Mouse (Mus musculus) limb, embryonic 14.5 days (tissue): ENCODE measurements around the gene Wrap53. TPM values are rescaled to one million over a fixed set of nuclear protein-coding genes. Genes with fewer than 3 reads are reported as not detected.

ENCODE experiments used
- ATAC-seq: fragments of 200-750 bp; cut with Nextera tagmentation; 2 replicates; pipeline ENCODE4 v1.8.0; 2017; ENCODE audit warnings: low read depth, moderate number of reproducible peaks, moderate TSS enrichment; ENCODE audit not compliant: low FRiP score
- DNase-seq: peaks from one replicate; pipeline ENCODE4 v3.0.0-alpha.2; 2015; ENCODE audit warnings: low spot score
- H3K27ac ChIP-seq: fragments of 300-500 bp; sonication (generic); replicated peaks from 2 replicates; pipeline ENCODE4 v1.5.1; 2014; ENCODE audit warnings: low read depth, mild to moderate bottlenecking, low read length, moderate library complexity, mixed read lengths
- H3K27me3 ChIP-seq: fragments of 300-500 bp; sonication (generic); 2 replicates; pipeline ENCODE4 v1.6.1; 2014; ENCODE audit warnings: low read length, mixed read lengths; ENCODE audit not compliant: control insufficient read depth, insufficient read depth
- H3K36me3 ChIP-seq: fragments of 300-500 bp; sonication (generic); 2 replicates; pipeline ENCODE4 v1.6.1; 2014; ENCODE audit warnings: mild to moderate bottlenecking, low read length, moderate library complexity, mixed read lengths; ENCODE audit not compliant: control insufficient read depth, insufficient read depth
- H3K4me1 ChIP-seq: fragments of 300-500 bp; sonication (generic); 2 replicates; pipeline ENCODE4 v1.6.1; 2014; ENCODE audit warnings: antibody characterized with exemption, low read length, mixed read lengths; ENCODE audit not compliant: control insufficient read depth, insufficient read depth
- H3K4me2 ChIP-seq: fragments of 300-500 bp; sonication (generic); replicated peaks from 2 replicates; pipeline ENCODE4 v1.6.1; 2014; ENCODE audit warnings: low read depth, mild to moderate bottlenecking, low read length, moderate library complexity; ENCODE audit not compliant: severe bottlenecking
- H3K4me3 ChIP-seq: fragments of 300-500 bp; sonication (generic); replicated peaks from 2 replicates; pipeline ENCODE4 v1.5.1; 2014; ENCODE audit warnings: low read length
- H3K9ac ChIP-seq: fragments of 300-500 bp; sonication (generic); 2 replicates; pipeline ENCODE4 v1.6.1; 2014; ENCODE audit warnings: mild to moderate bottlenecking, low read depth, low read length, moderate library complexity; ENCODE audit not compliant: severe bottlenecking
- H3K9me3 ChIP-seq: fragments of 300-500 bp; sonication (generic); 2 replicates; pipeline ENCODE4 v1.6.1; 2016; ENCODE audit warnings: low read length; ENCODE audit not compliant: control insufficient read depth
- POLR2A ChIP-seq: fragments of 200-500 bp; IDR thresholded peaks from 2 replicates; pipeline ENCODE4 v1.8.0; 2012; ENCODE audit warnings: inconsistent platforms, mild to moderate bottlenecking, moderate library complexity, borderline replicate concordance; ENCODE audit not compliant: insufficient read depth, insufficient read length; ENCODE audit errors: extremely low read depth
- WGBS: fragments of 180-500 bp; shearing (Covaris S2); extraction: QIAGEN DNeasy Blood & Tissue Kit; methylation state at CpG from one replicate; pipeline ENCODE4 v1.1.7; 2014; 5-methylcytosine and 5-hydroxymethylcytosine counted together
- polyA plus RNA-seq, 2 experiments: library from polyadenylated mRNA; depleted of rRNA in 1 of 2; stranded (reverse) in 1 of 2; unstranded in 1 of 2; fragments of >200 nt; fragmentation: Nextera tagmentation in 1 of 2; extraction: Ambion mirVana in 1 of 2; gene quantifications; 2 replicates each; pipeline versions ENCODE4 v1.2.1 to v1.2.3; 2012 to 2014

The Wrap53 gene
- polyA plus RNA-seq, 2 experiments = 19.0 to 20.6 TPM

DNA sequence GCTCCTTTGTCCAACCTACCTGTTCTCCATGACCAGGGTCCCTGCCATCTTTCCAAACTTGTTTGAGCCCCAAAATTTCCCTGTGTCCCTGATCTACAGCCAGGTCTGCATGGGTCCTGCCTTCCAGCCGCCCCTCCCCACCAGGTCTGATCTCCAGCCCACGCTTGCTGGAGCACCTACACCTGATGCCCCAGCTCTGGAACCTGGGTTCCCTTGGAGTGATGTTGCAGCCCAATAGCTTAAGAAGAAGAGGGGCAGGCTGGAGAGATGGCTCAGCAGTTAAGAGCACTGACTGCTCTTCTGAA is 26.4 kb upstream of the Wrap53 start:
- Histone ChIP-seq H3K27me3 (no peaks in the 10 kb centered on the region; the same call in 1 of the 2 replicates), H3K36me3 (0 out of 2 replicates have a peak, but pooled peaks cover 6% of the 10 kb centered on the region), H3K27ac (0 out of 2 replicates have a peak overlapping the region, but pooled peaks have one; percentile 7), H3K9me3 (no peaks in the 10 kb centered on the region), H3K4me3 (peak overlapping the region; percentile 63), H3K4me2 (peak overlapping the region; percentile 100), H3K4me1 (peaks cover 9% of the 10 kb centered on the region), H3K9ac (peak overlapping the region; percentile 25; the same call in 1 of the 2 replicates)
- DNase-seq (no peak), ATAC-seq (no peak)
- TF ChIP-seq POLR2A = no peak
- WGBS = 53% methylated on average over 2 of the region's 2 CpGs

DNA sequence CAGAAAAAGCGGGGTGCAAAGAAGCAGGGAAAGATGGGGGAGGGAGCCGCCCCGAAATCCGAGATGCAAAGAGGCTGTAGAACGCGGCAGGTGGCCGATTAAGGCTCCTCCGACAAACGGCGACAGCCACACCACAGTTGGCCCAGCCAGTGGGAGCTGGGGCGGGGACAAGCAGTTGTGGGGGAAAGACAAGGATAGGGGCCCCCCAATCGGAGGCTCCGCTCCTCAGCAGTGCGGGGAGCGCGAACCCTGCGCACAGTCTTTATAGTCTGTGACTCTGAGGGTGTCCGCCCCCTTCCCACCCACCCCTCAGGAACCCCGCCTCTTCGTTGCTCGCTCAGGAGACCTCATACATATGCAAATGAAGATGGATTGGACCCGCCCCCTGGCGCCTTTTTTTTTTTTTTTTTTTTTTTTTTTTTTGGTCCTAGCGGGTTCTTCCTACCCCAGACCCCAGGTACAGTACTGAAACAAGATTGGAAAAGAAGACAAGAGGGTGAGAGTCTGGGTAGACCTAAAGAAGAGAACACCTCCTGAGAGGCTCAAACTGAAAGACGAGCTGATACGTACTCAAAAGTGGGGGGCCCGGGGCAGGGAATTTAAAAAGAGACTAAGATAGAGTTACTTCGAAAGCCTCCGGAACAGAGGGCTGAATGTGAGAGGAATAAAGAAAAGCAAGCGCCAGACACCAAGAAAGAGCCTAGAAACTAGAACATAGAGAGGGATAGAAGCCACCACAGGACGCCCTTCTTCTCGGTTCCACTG is 25.9 kb upstream of the Wrap53 start, which contains the start of gene Atp1b2:
Gene Atp1b2, minus strand, starts transcription at position 217 of the 765 bp plus-strand sequence.
- H3K27ac ChIP-seq = 0 out of 2 replicates have a peak within 1 kb of the TSS, but pooled peaks have one; percentile 19
- H3K27me3 ChIP-seq = no peaks in the 10 kb centered on the region; the same call in 1 of the 2 replicates
- peak; percentile 97 for TF ChIP-seq POLR2A
- DNase-seq = peak; percentile 88
- no peaks in the 10 kb centered on the region for H3K9me3 ChIP-seq
- peak; percentile 94 for ATAC-seq
- H3K4me1 ChIP-seq = peaks cover 12% of the 10 kb centered on the region
- WGBS = 2% methylated on average over 32 of the region's 32 CpGs
- H3K9ac ChIP-seq = peak within 1 kb of the TSS; percentile 70
- H3K4me2 ChIP-seq = peak within 1 kb of the TSS; percentile 100
- peak within 1 kb of the TSS; percentile 63 for H3K4me3 ChIP-seq
- H3K36me3 ChIP-seq = 0 out of 2 replicates have a peak, but pooled peaks cover 6% of the 10 kb centered on the region

DNA sequence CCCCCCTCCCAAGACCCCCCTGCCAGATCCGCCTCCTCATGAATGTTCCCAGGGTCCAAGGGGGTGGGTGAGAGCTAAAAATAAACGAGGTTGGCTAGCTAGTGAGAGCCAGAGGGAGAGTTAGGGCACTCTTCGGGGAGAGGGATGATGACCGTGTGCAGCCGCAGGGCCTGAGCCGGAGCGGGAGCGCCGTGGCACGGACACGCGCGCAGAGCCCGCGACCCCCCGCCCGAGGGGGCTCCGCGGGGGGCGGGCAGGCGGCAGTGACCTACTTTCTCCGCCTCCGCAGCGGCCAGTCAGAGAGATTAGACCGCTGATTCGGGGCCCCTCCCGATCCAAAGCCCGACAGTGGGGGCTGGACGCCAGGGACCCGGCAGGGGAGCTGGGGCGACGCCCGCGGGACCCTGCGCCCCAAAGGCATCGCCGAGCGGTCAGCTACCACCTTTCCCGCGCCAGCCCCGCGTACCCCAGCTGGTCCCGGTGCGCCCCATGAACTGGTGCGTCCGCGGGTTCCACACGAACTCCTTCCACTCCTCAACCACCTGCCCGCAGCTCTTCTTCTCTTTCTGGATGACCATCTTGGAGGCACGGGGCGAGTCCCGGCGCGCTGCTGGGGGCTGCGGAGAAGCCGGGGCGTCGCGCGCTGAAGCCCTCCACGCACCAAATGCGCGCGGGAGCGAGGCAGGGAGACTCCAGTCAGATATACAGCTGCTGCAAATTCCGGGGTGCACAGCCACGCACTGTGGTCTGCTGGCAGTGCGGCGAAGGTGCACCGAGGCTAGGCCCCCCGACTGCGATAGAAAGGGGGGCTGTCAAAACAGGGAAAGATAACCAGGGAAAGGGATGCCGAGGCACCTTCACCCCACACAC is 25.0 kb upstream of the Wrap53 start:
- peak; percentile 17; the same call in 1 of the 2 replicates for ATAC-seq
- Histone ChIP-seq H3K4me2 (peak overlapping the region; percentile 100), H3K4me1 (peaks cover 21% of the 10 kb centered on the region), H3K9ac (peak overlapping the region; percentile 70), H3K9me3 (no peaks in the 10 kb centered on the region), H3K27ac (0 out of 2 replicates have a peak overlapping the region, but pooled peaks have one; percentile 19), H3K27me3 (no peaks in the 10 kb centered on the region; the same call in 1 of the 2 replicates), H3K4me3 (peak overlapping the region; percentile 63), H3K36me3 (0 out of 2 replicates have a peak, but pooled peaks cover 6% of the 10 kb centered on the region)
- WGBS = under 1% methylated on average over 44 of the region's 73 CpGs
- no peak for DNase-seq
- TF ChIP-seq POLR2A = no peak

GRCm38 (mm10) chr11:69604347-69604746 is 24.3 kb upstream of the Wrap53 start:
- H3K36me3 ChIP-seq = 0 out of 2 replicates have a peak, but pooled peaks cover 6% of the 10 kb centered on the region
- peaks cover 25% of the 10 kb centered on the region for H3K4me1 ChIP-seq
- H3K4me2 ChIP-seq = peak overlapping the region; percentile 100
- TF ChIP-seq POLR2A = no peak
- no peak overlapping the region for H3K27ac ChIP-seq
- no peaks in the 10 kb centered on the region for H3K9me3 ChIP-seq
- H3K27me3 ChIP-seq = no peaks in the 10 kb centered on the region; the same call in 1 of the 2 replicates
- peak overlapping the region; percentile 70; the same call in 1 of the 2 replicates for H3K9ac ChIP-seq
- WGBS = 61% methylated on average over 3 of the region's 3 CpGs
- DNase-seq = no peak
- peak overlapping the region; percentile 63 for H3K4me3 ChIP-seq
- ATAC-seq = no peak

DNA sequence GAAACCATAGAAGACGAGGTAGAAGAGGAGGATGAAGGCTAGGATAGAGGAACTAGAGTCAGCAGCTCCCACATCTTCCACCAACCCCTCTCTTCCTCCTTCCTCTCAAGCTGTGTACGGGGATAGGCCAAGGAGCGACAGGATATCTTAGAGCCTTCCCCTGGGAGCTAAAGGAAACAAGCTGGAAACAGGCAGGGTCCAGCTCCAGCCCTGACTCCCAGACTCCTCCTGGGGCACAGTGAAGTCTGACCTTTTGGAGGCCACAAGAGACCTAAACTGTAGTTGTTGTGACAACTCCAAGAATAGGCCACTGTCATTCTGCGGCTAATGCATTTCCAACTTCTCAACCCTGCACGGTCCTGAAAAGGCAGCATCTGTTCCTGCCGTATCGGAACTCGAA is 23.5 kb upstream of the Wrap53 start:
- Histone ChIP-seq H3K27ac (no peak overlapping the region), H3K9ac (no peak overlapping the region), H3K27me3 (no peaks in the 10 kb centered on the region; the same call in 1 of the 2 replicates), H3K9me3 (no peaks in the 10 kb centered on the region), H3K4me1 (peaks cover 28% of the 10 kb centered on the region), H3K4me2 (no peak overlapping the region), H3K4me3 (no peak overlapping the region), H3K36me3 (0 out of 2 replicates have a peak, but pooled peaks cover 6% of the 10 kb centered on the region)
- ATAC-seq (no peak), DNase-seq (no peak)
- no peak for TF ChIP-seq POLR2A
- WGBS = 78% methylated on average over 8 of the region's 8 CpGs
